Mouse (Mus musculus): ENCODE results near the gene Ly6g5c. TPM values are rescaled to one million over a fixed set of nuclear protein-coding genes. Genes with fewer than 3 reads are reported as not detected.

Gene Ly6g5c
- polyA plus RNA-seq, 1 experiment from 2014 or later = not detected

DNA sequence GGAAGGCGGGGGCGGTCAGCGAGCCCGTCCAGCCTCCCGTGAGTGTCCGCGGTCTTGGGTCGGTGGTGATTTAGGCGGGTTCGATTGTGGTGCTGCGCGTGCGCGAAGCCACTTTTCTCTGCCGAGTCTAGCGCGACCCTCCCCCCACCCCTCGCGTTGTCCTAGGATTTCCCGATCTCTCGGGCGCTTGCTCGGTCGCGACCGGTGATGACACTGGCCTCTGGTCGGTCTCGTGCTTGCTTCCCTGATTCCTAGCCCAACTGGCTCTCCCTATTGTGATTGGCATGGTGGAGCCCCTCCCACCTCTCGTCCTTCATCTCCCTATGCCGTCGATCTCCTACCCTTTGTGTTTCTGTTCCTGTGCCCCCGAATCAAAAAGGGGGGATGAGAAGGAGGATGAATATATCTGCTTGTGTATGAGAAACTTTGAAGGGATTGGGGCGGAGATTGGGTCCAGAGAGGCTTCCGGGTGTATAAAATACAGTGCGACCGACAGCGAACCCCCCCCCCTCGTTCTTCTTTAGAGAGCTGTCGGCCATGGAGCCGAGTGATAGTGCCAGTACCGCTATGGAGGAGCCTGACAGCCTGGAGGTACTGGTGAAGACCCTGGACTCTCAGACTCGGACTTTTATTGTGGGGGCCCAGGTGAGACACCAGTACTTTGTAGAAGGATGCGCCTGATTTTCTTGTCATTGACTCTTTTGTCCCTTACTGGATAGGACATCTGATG, 27.7 kb downstream of the Ly6g5c start:
- Histone ChIP-seq H3K27ac (ENCODE audit: low read depth, low read length) (peak overlapping the region; percentile 90), H3K4me2 (ENCODE audit: low read depth) (peak overlapping the region; percentile 85), H3K9ac (ENCODE audit: low read length) (peak overlapping the region; percentile 81), H3K27me3 (ENCODE audit: control insufficient read depth, insufficient read depth, low read length) (no peaks in the 10 kb centered on the region), H3K4me3 (ENCODE audit: low read depth, low read length) (peak overlapping the region; percentile 74), H3K36me3 (ENCODE audit: control insufficient read depth, insufficient read depth, low read length) (peaks cover 20% of the 10 kb centered on the region), H3K4me1 (ENCODE audit: control insufficient read depth, insufficient read depth, low read length) (peaks cover 9% of the 10 kb centered on the region; the same call in 1 of the 2 replicates), H3K9me3 (ENCODE audit: control insufficient read depth, low read length) (no peaks in the 10 kb centered on the region)
- 1% methylated on average over 35 of the region's 43 CpGs for WGBS
- no peak for DNase-seq (ENCODE audit: low spot score)
- peak; percentile 54; the same call in 1 of the 2 replicates for ATAC-seq (ENCODE audit: insufficient read depth, low FRiP score, low TSS enrichment)

DNA sequence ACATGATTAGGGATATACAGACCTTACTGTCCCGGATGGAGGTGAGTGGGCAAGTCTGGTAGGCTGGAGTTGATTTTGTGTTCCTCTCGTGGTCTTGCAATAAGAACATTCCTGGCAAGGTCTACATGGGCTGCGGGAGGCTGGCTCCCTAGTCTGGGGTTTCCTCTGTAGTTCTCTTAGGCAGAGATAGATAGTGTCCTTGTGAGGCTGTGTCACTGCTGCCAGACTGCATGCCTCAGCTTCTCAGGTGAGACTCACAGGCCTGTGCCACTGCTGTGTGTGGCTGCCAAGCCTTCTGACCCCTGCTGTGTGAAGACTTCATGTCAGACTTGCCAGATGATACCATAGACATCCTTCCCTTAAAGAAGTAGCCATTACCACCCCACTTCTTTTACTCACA, 31.2 kb downstream of the Ly6g5c start:
- Histone ChIP-seq H3K27me3 (ENCODE audit: control insufficient read depth, insufficient read depth, low read length) (no peaks in the 10 kb centered on the region), H3K4me3 (ENCODE audit: low read depth, low read length) (no peak overlapping the region), H3K27ac (ENCODE audit: low read depth, low read length) (no peak overlapping the region), H3K4me1 (ENCODE audit: control insufficient read depth, insufficient read depth, low read length) (peaks cover 9% of the 10 kb centered on the region; the same call in 1 of the 2 replicates), H3K9me3 (ENCODE audit: control insufficient read depth, low read length) (no peaks in the 10 kb centered on the region), H3K4me2 (ENCODE audit: low read depth) (no peak overlapping the region), H3K9ac (ENCODE audit: low read length) (no peak overlapping the region), H3K36me3 (ENCODE audit: control insufficient read depth, insufficient read depth, low read length) (peaks cover 49% of the 10 kb centered on the region)
- no peak for ATAC-seq (ENCODE audit: insufficient read depth, low FRiP score, low TSS enrichment)
- DNase-seq (ENCODE audit: low spot score) = no peak
- 98% methylated on average over 3 of the region's 3 CpGs for WGBS

DNA sequence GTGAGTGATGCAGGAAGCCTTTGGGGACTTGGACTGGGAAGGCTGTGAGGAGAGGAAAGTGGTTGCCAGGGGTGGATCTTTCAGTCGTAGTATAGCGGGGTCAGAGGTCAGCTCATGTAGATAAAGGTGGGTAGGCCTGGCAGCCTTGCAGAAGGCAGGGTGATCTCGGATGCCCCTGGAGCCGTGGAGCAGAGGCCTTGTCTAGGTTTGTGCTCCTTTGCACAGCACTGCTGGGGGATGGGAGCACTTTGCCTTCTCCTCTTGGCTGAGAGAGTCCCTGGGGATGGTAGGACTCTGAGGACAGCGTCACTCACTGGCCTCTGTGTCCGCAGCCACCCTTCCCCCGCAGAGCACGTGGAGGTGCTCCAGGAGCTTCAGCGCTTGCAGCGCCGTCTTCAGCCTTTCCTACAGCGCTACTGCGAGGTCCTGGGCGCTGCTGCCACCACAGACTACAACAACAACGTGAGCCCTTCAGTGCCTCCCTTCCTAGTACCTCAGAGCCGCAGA, 32.5 kb downstream of the Ly6g5c start:
- no peak for DNase-seq (ENCODE audit: low spot score)
- 85% methylated on average over 16 of the region's 16 CpGs for WGBS

DNA sequence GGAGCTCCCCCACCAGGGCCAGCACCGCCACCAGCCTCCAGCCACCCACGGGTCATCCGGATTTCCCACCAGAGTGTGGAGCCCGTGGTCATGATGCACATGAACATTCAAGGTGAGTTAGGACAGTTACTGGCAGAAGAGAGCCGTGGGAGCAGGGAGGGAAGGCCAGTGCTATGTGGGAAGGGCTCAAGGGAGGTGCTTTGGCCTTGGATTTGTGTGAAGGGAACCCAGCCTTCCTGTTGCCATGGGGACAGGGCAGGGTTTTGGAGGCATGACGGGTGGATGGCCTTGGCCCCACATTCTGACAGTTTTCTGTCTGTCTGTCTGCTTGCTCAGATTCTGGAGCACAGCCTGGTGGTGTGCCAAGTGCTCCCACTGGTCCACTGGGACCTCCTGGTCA, 33.9 kb downstream of the Ly6g5c start:
- H3K9me3 ChIP-seq (ENCODE audit: control insufficient read depth, low read length) = no peaks in the 10 kb centered on the region
- H3K36me3 ChIP-seq (ENCODE audit: control insufficient read depth, insufficient read depth, low read length) = peaks cover 68% of the 10 kb centered on the region
- WGBS = 93% methylated on average over 6 of the region's 6 CpGs
- ATAC-seq (ENCODE audit: insufficient read depth, low FRiP score, low TSS enrichment) (no peak), DNase-seq (ENCODE audit: low spot score) (no peak)
- H3K27ac ChIP-seq (ENCODE audit: low read depth, low read length) = no peak overlapping the region
- H3K4me3 ChIP-seq (ENCODE audit: low read depth, low read length) = no peak overlapping the region
- H3K27me3 ChIP-seq (ENCODE audit: control insufficient read depth, insufficient read depth, low read length) = no peaks in the 10 kb centered on the region
- no peak overlapping the region for H3K9ac ChIP-seq (ENCODE audit: low read length)
- H3K4me1 ChIP-seq (ENCODE audit: control insufficient read depth, insufficient read depth, low read length) = peaks cover 6% of the 10 kb centered on the region; the same call in 1 of the 2 replicates
- no peak overlapping the region for H3K4me2 ChIP-seq (ENCODE audit: low read depth)

More for the DNA sequence above, 32.5 kb downstream of the Ly6g5c start:
- H3K9ac ChIP-seq (ENCODE audit: low read length) = no peak overlapping the region
- peaks cover 61% of the 10 kb centered on the region for H3K36me3 ChIP-seq (ENCODE audit: control insufficient read depth, insufficient read depth, low read length)
- ATAC-seq (ENCODE audit: insufficient read depth, low FRiP score, low TSS enrichment) = no peak
- H3K27ac ChIP-seq (ENCODE audit: low read depth, low read length) = no peak overlapping the region
- no peaks in the 10 kb centered on the region for H3K9me3 ChIP-seq (ENCODE audit: control insufficient read depth, low read length)
- peaks cover 9% of the 10 kb centered on the region; the same call in 1 of the 2 replicates for H3K4me1 ChIP-seq (ENCODE audit: control insufficient read depth, insufficient read depth, low read length)
- H3K27me3 ChIP-seq (ENCODE audit: control insufficient read depth, insufficient read depth, low read length) = no peaks in the 10 kb centered on the region
- H3K4me3 ChIP-seq (ENCODE audit: low read depth, low read length) = no peak overlapping the region; the same call in 1 of the 2 replicates
- no peak overlapping the region; the same call in 1 of the 2 replicates for H3K4me2 ChIP-seq (ENCODE audit: low read depth)

DNA sequence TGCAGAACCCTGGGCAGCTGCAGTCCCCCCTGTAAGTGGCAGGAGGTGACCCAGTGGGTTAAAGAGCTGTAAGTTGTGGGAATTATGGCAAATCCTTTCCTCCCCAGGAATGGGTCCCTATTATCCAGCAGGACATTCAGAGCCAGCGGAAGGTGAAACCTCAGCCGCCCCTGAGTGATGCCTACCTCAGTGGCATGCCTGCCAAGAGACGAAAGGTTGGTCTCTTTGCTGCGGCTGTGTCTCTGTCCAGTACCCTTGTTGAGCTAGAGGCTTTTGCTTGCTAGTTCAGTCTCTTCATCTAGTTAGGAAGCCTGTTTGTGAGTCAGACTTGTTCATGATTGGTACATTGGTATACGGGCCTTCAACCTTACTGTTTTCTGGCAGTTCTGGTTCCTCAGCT, 38.1 kb downstream of the Ly6g5c start:
- Histone ChIP-seq H3K27me3 (ENCODE audit: control insufficient read depth, insufficient read depth, low read length) (no peaks in the 10 kb centered on the region), H3K4me3 (ENCODE audit: low read depth, low read length) (no peak overlapping the region), H3K9me3 (ENCODE audit: control insufficient read depth, low read length) (no peaks in the 10 kb centered on the region), H3K4me2 (ENCODE audit: low read depth) (no peak overlapping the region), H3K36me3 (ENCODE audit: control insufficient read depth, insufficient read depth, low read length) (peaks cover 60% of the 10 kb centered on the region), H3K9ac (ENCODE audit: low read length) (no peak overlapping the region), H3K4me1 (ENCODE audit: control insufficient read depth, insufficient read depth, low read length) (no peaks in the 10 kb centered on the region), H3K27ac (ENCODE audit: low read depth, low read length) (no peak overlapping the region)
- WGBS = 94% methylated on average over 5 of the region's 5 CpGs
- DNase-seq (ENCODE audit: low spot score) = no peak
- no peak for ATAC-seq (ENCODE audit: insufficient read depth, low FRiP score, low TSS enrichment)

DNA sequence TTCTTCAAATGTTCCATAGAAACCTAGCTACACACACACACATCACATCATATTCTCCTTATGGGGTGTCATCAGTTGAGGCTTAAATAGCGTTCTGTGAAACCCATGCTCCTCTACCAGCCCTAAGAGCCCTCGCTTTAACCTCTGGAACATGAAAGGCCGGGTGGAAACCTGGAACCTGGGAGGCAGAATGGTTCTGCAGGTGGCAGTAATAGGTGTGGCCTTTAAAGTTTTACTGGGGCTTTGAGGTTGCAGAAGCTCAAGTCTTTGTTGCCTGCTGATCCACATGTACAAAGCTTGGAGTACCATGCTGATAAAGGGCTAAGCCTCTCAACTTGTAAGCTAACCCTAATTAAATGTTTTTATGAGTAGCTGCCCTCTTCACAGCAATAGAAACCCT, 39.3 kb downstream of the Ly6g5c start:
- H3K4me1 ChIP-seq (ENCODE audit: control insufficient read depth, insufficient read depth, low read length) = no peaks in the 10 kb centered on the region
- no peaks in the 10 kb centered on the region for H3K27me3 ChIP-seq (ENCODE audit: control insufficient read depth, insufficient read depth, low read length)
- H3K27ac ChIP-seq (ENCODE audit: low read depth, low read length) = no peak overlapping the region
- no peak for ATAC-seq (ENCODE audit: insufficient read depth, low FRiP score, low TSS enrichment)
- H3K9ac ChIP-seq (ENCODE audit: low read length) = no peak overlapping the region
- H3K36me3 ChIP-seq (ENCODE audit: control insufficient read depth, insufficient read depth, low read length) = peaks cover 56% of the 10 kb centered on the region
- H3K4me2 ChIP-seq (ENCODE audit: low read depth) = no peak overlapping the region
- DNase-seq (ENCODE audit: low spot score) = no peak
- no peaks in the 10 kb centered on the region for H3K9me3 ChIP-seq (ENCODE audit: control insufficient read depth, low read length)
- no peak overlapping the region for H3K4me3 ChIP-seq (ENCODE audit: low read depth, low read length)
- 64% methylated on average over 3 of the region's 3 CpGs for WGBS

DNA sequence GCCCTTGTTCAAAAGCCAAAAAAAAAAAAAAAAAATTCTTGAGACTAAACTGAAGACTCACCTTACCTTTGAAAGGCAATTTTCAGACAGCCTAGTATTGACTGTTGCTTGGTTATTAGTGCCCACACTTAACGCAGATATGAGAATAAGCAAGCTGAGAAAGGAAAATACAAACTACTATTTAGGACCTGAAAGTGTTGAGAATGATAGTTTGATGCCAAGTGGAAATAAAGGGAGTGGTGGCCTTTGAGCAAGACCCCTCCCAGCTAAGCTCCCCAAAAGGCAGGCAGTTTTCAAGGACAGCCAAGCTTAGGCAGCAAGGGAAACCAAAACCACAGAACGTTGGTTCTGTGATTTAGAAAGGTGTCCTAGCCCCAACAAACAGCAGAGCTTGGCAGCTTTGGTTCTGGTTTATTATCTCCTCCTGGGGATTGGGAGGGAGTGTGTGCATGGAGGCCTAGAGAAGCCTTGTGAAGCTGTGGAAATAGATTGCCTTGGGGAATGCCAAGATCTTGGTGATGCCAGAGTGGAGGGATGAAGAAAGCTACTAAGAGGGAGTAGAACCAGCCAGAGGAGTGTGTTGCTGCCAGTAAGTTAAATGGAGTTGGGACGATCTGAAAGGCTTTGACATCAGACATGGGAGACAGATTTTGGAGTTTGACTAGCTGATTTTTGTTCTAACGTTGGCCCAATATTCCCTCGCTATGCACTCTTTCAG, 40.0 kb downstream of the Ly6g5c start:
- WGBS = 72% methylated on average over 5 of the region's 5 CpGs
- Histone ChIP-seq H3K4me1 (ENCODE audit: control insufficient read depth, insufficient read depth, low read length) (no peaks in the 10 kb centered on the region), H3K36me3 (ENCODE audit: control insufficient read depth, insufficient read depth, low read length) (peaks cover 55% of the 10 kb centered on the region), H3K27ac (ENCODE audit: low read depth, low read length) (no peak overlapping the region), H3K9ac (ENCODE audit: low read length) (no peak overlapping the region), H3K9me3 (ENCODE audit: control insufficient read depth, low read length) (no peaks in the 10 kb centered on the region), H3K4me2 (ENCODE audit: low read depth) (no peak overlapping the region), H3K27me3 (ENCODE audit: control insufficient read depth, insufficient read depth, low read length) (no peaks in the 10 kb centered on the region), H3K4me3 (ENCODE audit: low read depth, low read length) (no peak overlapping the region)
- ATAC-seq (ENCODE audit: insufficient read depth, low FRiP score, low TSS enrichment) = no peak
- DNase-seq (ENCODE audit: low spot score) = peak; percentile 29

DNA sequence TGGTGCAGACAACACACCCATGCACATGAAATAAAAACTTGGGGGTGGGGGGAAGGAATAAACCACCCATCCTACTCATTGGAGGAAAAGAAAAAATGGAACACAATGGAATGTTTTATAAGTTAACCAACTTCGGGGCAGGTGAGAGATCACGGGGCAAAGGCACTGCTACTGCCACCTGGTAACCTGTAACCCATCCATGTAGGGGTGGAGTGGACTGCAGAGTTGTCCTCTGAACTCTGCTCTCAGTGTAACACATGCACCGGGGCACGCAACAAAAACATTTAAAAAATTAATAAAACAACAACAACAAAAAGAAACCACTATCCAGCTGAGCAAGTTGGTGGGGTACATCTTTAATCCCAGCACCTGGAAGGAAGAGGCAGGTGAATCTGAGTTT, 44.0 kb downstream of the Ly6g5c start:
- Histone ChIP-seq H3K27me3 (ENCODE audit: control insufficient read depth, insufficient read depth, low read length) (no peaks in the 10 kb centered on the region), H3K4me3 (ENCODE audit: low read depth, low read length) (no peak overlapping the region), H3K9ac (ENCODE audit: low read length) (no peak overlapping the region), H3K36me3 (ENCODE audit: control insufficient read depth, insufficient read depth, low read length) (peaks cover 69% of the 10 kb centered on the region), H3K4me2 (ENCODE audit: low read depth) (no peak overlapping the region), H3K9me3 (ENCODE audit: control insufficient read depth, low read length) (no peaks in the 10 kb centered on the region), H3K27ac (ENCODE audit: low read depth, low read length) (no peak overlapping the region), H3K4me1 (ENCODE audit: control insufficient read depth, insufficient read depth, low read length) (no peaks in the 10 kb centered on the region)
- DNase-seq (ENCODE audit: low spot score) (no peak), ATAC-seq (ENCODE audit: insufficient read depth, low FRiP score, low TSS enrichment) (no peak)
- 97% methylated on average over 4 of the region's 4 CpGs for WGBS

All from neural tube, embryonic 11.5 days (tissue).